Mouse (Mus musculus): ENCODE data around the gene Bcl2l12.

GRCm38 (mm10) chr7:45033722-45034359 is 35.3 kb upstream of the Bcl2l12 start:
- TF ChIP-seq CTCF (IDR thresholded peaks at IDR 0.05; ENCODE audit: low read depth) (no peak), EP300 (IDR thresholded peaks at IDR 0.05; ENCODE audit: low read depth) (no peak)

Data from liver, embryonic 14.5 days (tissue).